Mouse (Mus musculus) bone marrow, adult 2 months (tissue): ENCODE results near the gene Socs7.

ENCODE experiments used
- CTCF ChIP-seq: fragments of 200-500 bp; IDR thresholded peaks from 2 replicates; pipeline ENCODE4 v1.5.1; 2011; ENCODE audit warnings: low read length, control low read depth; ENCODE audit not compliant: control insufficient read depth, insufficient read depth
- POLR2A ChIP-seq: fragments of 200-500 bp; IDR thresholded peaks from 2 replicates; pipeline ENCODE4 v1.6.1; 2011; ENCODE audit warnings: low read depth, mild to moderate bottlenecking, control low read depth, low read length, borderline replicate concordance; ENCODE audit not compliant: control insufficient read depth

- no peak for TF ChIP-seq CTCF
- TF ChIP-seq POLR2A = no peak
Observed at GRCm38 (mm10) chr11:97372159-97372864, 10.0 kb downstream of the Socs7 start.
